Mouse (Mus musculus) embryonic fibroblast, embryonic 13.5 days (primary cell): ENCODE results near the gene Lrrc8e.

Source experiments
- CTCF ChIP-seq: IDR thresholded peaks from 2 replicates; pipeline ENCODE4 v1.5.1; 2011; ENCODE audit warnings: mild to moderate bottlenecking, control low read depth, low read length, moderate library complexity, borderline replicate concordance; ENCODE audit not compliant: insufficient read depth
- POLR2A ChIP-seq: IDR thresholded peaks from 2 replicates; pipeline ENCODE4 v1.6.1; 2011; ENCODE audit warnings: low read depth, mild to moderate bottlenecking, control low read depth, low read length, moderate library complexity

GRCm38 (mm10) chr8:4207016-4207350 lies 19.6 kb upstream of the Lrrc8e start:
- no peak for TF ChIP-seq CTCF
- TF ChIP-seq POLR2A = no peak
